In the genomic region with DNA sequence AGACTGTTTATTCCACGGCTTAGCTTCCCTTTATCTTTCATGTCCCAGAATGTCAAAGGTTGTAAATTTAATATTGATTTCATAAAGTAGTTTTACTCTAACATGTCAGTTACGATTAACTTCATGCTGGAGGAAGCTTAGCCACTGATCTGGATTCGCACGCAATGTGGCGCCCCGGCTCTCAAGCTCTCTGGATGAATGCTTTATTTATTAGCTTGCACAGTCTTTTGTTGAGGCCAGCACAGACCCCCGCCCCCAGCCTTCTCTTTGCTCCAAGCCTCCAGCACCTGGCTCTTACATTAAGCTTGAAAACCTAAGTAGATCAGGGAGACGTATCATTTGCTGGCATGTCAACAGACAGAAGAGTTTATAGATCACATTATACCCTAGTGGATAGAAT, we compare ENCODE assay signal across 18 mouse cellular contexts.
DNase-seq lines count a peak whose midpoint lies in the region; ATAC-seq lines count a peak whose summit lies in the region.
"Had no signal": no experiment of that assay in that cellular context is flagged by ENCODE, and none has a peak within 500 bp of the region (broad histone marks: within the 10 kb centered on the region; RNA-seq: fewer than 3 reads in every experiment).

No protein-coding gene starts in this region.

- H3K27me3 ChIP-seq in neural tube, embryonic 11.5 days (ENCODE audit: control insufficient read depth, insufficient read depth, low read length): no peaks in the 10 kb centered on the region
- no peaks in the 10 kb centered on the region for H3K27me3 ChIP-seq in forebrain, embryonic 16.5 days (replicated peaks; ENCODE audit: control insufficient read depth, insufficient read depth, low read length)
- H3K27me3 ChIP-seq in midbrain, embryonic 11.5 days (ENCODE audit: control insufficient read depth, insufficient read depth, low read length): no peaks in the 10 kb centered on the region
- H3K27me3 ChIP-seq: heart, embryonic 13.5 days had no signal

- peak; percentile 18 for DNase-seq in neural tube, embryonic 11.5 days (ENCODE audit: low spot score)
- DNase-seq in neural tube, embryonic 10.5 days (ENCODE audit: extremely low spot score, low spot score): no peak
- DNase-seq in midbrain, embryonic 11.5 days (ENCODE audit: low spot score, missing footprints): peak; percentile 86
- DNase-seq in retina, postnatal 7 days (ENCODE audit: low read depth, low spot score): peak; percentile 13
- no peak for DNase-seq in adrenal gland, postnatal 14 days
- DNase-seq in urinary bladder, postnatal 14 days (ENCODE audit: low spot score): no peak
- DNase-seq: B cell, adult 2 months; cerebellum, adult 8-10 months; gastrocnemius, postnatal 14 days had no signal

- H3K9me3 ChIP-seq in neural tube, embryonic 11.5 days (ENCODE audit: control insufficient read depth, low read length): no peaks in the 10 kb centered on the region
- no peaks in the 10 kb centered on the region for H3K9me3 ChIP-seq in forebrain, embryonic 16.5 days (ENCODE audit: control insufficient read depth, low read length)
- no peaks in the 10 kb centered on the region for H3K9me3 ChIP-seq in midbrain, embryonic 11.5 days (ENCODE audit: control insufficient read depth, low read length)
- H3K9me3 ChIP-seq: heart, embryonic 13.5 days; limb, embryonic 10.5 days had no signal

- H3K4me3 ChIP-seq in neural tube, embryonic 11.5 days (ENCODE audit: low read depth, low read length): no peak overlapping the region
- H3K4me3 ChIP-seq in forebrain, embryonic 16.5 days (replicated peaks; ENCODE audit: low read length): no peak overlapping the region
- H3K4me3 ChIP-seq in midbrain, embryonic 11.5 days (ENCODE audit: low read depth, low read length): no peak overlapping the region
- H3K4me3 ChIP-seq: erythroblast, embryonic 14.5 days; heart, embryonic 13.5 days; limb, embryonic 10.5 days had no signal

- no peak overlapping the region for H3K27ac ChIP-seq in neural tube, embryonic 11.5 days (ENCODE audit: low read depth, low read length)
- H3K27ac ChIP-seq in forebrain, embryonic 16.5 days (ENCODE audit: low read length): no peak overlapping the region
- no peak overlapping the region for H3K27ac ChIP-seq in midbrain, embryonic 11.5 days (ENCODE audit: low read depth, low read length)
- H3K27ac ChIP-seq: heart, embryonic 13.5 days; kidney, postnatal 0 days; limb, embryonic 10.5 days; macrophage had no signal

- H3K36me3 ChIP-seq in neural tube, embryonic 11.5 days (ENCODE audit: control insufficient read depth, insufficient read depth, low read length): no peaks in the 10 kb centered on the region
- no peaks in the 10 kb centered on the region for H3K36me3 ChIP-seq in forebrain, embryonic 16.5 days (ENCODE audit: control insufficient read depth, insufficient read depth)
- H3K36me3 ChIP-seq in midbrain, embryonic 11.5 days (ENCODE audit: control insufficient read depth, insufficient read depth, low read length): no peaks in the 10 kb centered on the region
- H3K36me3 ChIP-seq: G1E; heart, embryonic 13.5 days; limb, embryonic 10.5 days had no signal

- no peak overlapping the region for H3K4me2 ChIP-seq in neural tube, embryonic 11.5 days (ENCODE audit: low read depth)
- H3K4me2 ChIP-seq in forebrain, embryonic 16.5 days (ENCODE audit: low read length): no peak overlapping the region
- no peak overlapping the region for H3K4me2 ChIP-seq in midbrain, embryonic 11.5 days
- H3K4me2 ChIP-seq: heart, embryonic 13.5 days had no signal

- 0 out of 2 replicates have a peak, but pooled peaks have one; percentile 23 for ATAC-seq in neural tube, embryonic 11.5 days (ENCODE audit: insufficient read depth, low FRiP score, low TSS enrichment)
- peak; percentile 69 for ATAC-seq in forebrain, embryonic 16.5 days
- peak; percentile 77 for ATAC-seq in midbrain, embryonic 11.5 days (ENCODE audit: low FRiP score)
- ATAC-seq in megakaryocyte-erythroid progenitor cell, adult 5-6 weeks (replicated peaks; ENCODE audit: low FRiP score, low TSS enrichment, poor library complexity, severe bottlenecking): no peak
- ATAC-seq: inflammation-experienced regulatory T-cells, adult 6 months had no signal

- no peak overlapping the region for H3K9ac ChIP-seq in neural tube, embryonic 11.5 days (ENCODE audit: low read length)
- H3K9ac ChIP-seq in forebrain, embryonic 16.5 days (replicated peaks; ENCODE audit: low read depth, low read length): no peak overlapping the region
- H3K9ac ChIP-seq in midbrain, embryonic 11.5 days (ENCODE audit: low read length): no peak overlapping the region
- H3K9ac ChIP-seq: heart, embryonic 13.5 days had no signal

- H3K4me1 ChIP-seq in neural tube, embryonic 11.5 days (ENCODE audit: control insufficient read depth, insufficient read depth, low read length): no peaks in the 10 kb centered on the region
- H3K4me1 ChIP-seq in forebrain, embryonic 16.5 days (replicated peaks; ENCODE audit: control insufficient read depth, insufficient read depth, low read length): peaks cover 5% of the 10 kb centered on the region
- H3K4me1 ChIP-seq in midbrain, embryonic 11.5 days (ENCODE audit: control insufficient read depth, insufficient read depth, low read length): peaks cover 7% of the 10 kb centered on the region
- H3K4me1 ChIP-seq: heart, embryonic 13.5 days; limb, embryonic 10.5 days had no signal

- WGBS in neural tube, embryonic 11.5 days: 65% methylated on average over 8 of the region's 8 CpGs
- WGBS in forebrain, embryonic 16.5 days: 26% methylated on average over 8 of the region's 8 CpGs
- 37% methylated on average over 8 of the region's 8 CpGs for WGBS in midbrain, embryonic 11.5 days

Comparison
In these comparisons a context has a peak if more than half of its experiments do, and no peak if none do; other contexts are left out.
1. DNase-seq: peak in neural tube, embryonic 11.5 days (single experiment), midbrain, embryonic 11.5 days (single experiment) and retina, postnatal 7 days (single experiment); none in neural tube, embryonic 10.5 days (single experiment), adrenal gland, postnatal 14 days (single experiment) and urinary bladder, postnatal 14 days (single experiment).